Mouse (Mus musculus) T-helper 2 cell (primary cell): ENCODE data around the gene Maml2.

Experiments
- in situ Hi-C: fragments of 300-600 bp; cut with MboI, MseI; formaldehyde crosslinking; loops from one replicate; pipeline ENCODE4 v1.15.1; 2025; ENCODE audit warnings: high pct_unique_total_duplicates

Maml2 gene

GRCm38 (mm10) chr9:13607609-13608185, 309.9 kb downstream of the Maml2 start:
- in situ Hi-C loops = no loop called here

- in situ Hi-C loops = no loop called here
Measured at GRCm38 (mm10) chr9:13608532-13609071, 310.8 kb downstream of the Maml2 start.

GRCm38 (mm10) chr9:13611561-13611960, 313.8 kb downstream of the Maml2 start:
- in situ Hi-C loops = no loop called here

GRCm38 (mm10) chr9:13612371-13612770, 314.6 kb downstream of the Maml2 start:
- in situ Hi-C loops = no loop called here

- in situ Hi-C loops = no loop called here
Measured at GRCm38 (mm10) chr9:13613325-13614268, 315.8 kb downstream of the Maml2 start.

- in situ Hi-C loops = no loop called here
Measured at GRCm38 (mm10) chr9:13616383-13617009, 318.7 kb downstream of the Maml2 start.

GRCm38 (mm10) chr9:13620794-13621193, 323.0 kb downstream of the Maml2 start:
- in situ Hi-C loops = no loop called here

GRCm38 (mm10) chr9:13621941-13622340, 324.2 kb downstream of the Maml2 start:
- in situ Hi-C loops = no loop called here

GRCm38 (mm10) chr9:13622426-13622825, 324.7 kb downstream of the Maml2 start:
- in situ Hi-C loops = no loop called here

GRCm38 (mm10) chr9:13623892-13624422, 326.2 kb downstream of the Maml2 start:
- in situ Hi-C loops = no loop called here

- in situ Hi-C loops = loop anchor here (25.0 kb wide), 1 partner anchor 312 kb away; no protein-coding TSS in a partner anchor
Measured at GRCm38 (mm10) chr9:13624780-13625179, 327.0 kb downstream of the Maml2 start.

GRCm38 (mm10) chr9:13625215-13625614, 327.5 kb downstream of the Maml2 start:
- in situ Hi-C loops = loop anchor here (25.0 kb wide), 1 partner anchor 313 kb away; no protein-coding TSS in a partner anchor

- in situ Hi-C loops = loop anchor here (25.0 kb wide), 1 partner anchor 314 kb away; no protein-coding TSS in a partner anchor
Measured at GRCm38 (mm10) chr9:13626480-13626879, 328.7 kb downstream of the Maml2 start.

GRCm38 (mm10) chr9:13633371-13633770, 335.6 kb downstream of the Maml2 start:
- in situ Hi-C loops = loop anchor here (25.0 kb wide), 1 partner anchor 321 kb away; no protein-coding TSS in a partner anchor

- in situ Hi-C loops = loop anchor here (25.0 kb wide), 1 partner anchor 327 kb away; no protein-coding TSS in a partner anchor
Measured at GRCm38 (mm10) chr9:13639655-13640054, 341.9 kb downstream of the Maml2 start.

GRCm38 (mm10) chr9:13645153-13645552, 347.4 kb downstream of the Maml2 start:
- in situ Hi-C loops = loop anchor here (5.0 to 25.0 kb wide), 3 partner anchors 92 to 333 kb away; partner anchors contain the start of gene Gm17571

GRCm38 (mm10) chr9:13651065-13651464, 353.3 kb downstream of the Maml2 start:
- in situ Hi-C loops = no loop called here

- in situ Hi-C loops = no loop called here
Measured at GRCm38 (mm10) chr9:13651828-13652227, 354.1 kb downstream of the Maml2 start.

- in situ Hi-C loops = no loop called here
Measured at GRCm38 (mm10) chr9:13652389-13652877, 354.7 kb downstream of the Maml2 start.

GRCm38 (mm10) chr9:13652917-13653316, 355.2 kb downstream of the Maml2 start:
- in situ Hi-C loops = no loop called here
